Mouse (Mus musculus) 3134 (cell line): ENCODE results near the gene B4galnt3.

Experiments used
- DNase-seq: peaks from one replicate; pipeline ENCODE4 v3.0.0-alpha.2; 2011; ENCODE audit warnings: low spot score; ENCODE audit not compliant: insufficient read length; ENCODE audit errors: extremely low read depth

The B4galnt3 gene

GRCm38 (mm10) chr6:120188376-120189235 lies 105.8 kb downstream of the B4galnt3 start:
- no peak for DNase-seq

DNA sequence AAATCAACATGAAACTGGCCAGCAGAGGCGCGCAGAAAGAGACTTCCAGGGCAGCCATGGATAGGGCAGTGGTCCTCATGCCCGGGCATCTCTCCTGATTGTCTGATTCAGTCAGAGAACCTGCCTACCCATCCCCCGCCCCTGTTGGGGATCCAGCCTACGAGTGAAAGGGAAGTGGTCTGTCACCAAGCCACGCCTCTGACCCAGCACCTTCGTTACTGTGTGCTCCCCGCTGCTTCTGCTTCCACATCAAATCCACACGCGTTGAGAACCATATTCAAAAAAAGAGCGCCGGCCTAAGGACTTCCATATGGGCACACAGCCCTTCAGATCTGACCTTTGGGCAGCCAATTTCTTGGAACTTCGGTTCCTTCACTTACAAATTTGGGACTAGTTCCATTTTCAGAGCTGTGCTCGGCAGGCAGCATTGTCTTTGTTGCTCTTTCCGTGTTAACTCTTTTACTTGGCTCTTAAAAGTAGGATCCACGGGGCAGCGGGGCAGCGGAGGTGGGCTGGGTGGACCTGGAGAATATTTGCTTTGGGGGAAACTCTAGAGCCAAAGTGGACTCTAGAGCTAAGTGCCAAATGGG lies 106.7 kb downstream of the B4galnt3 start:
- DNase-seq: no peak

DNA sequence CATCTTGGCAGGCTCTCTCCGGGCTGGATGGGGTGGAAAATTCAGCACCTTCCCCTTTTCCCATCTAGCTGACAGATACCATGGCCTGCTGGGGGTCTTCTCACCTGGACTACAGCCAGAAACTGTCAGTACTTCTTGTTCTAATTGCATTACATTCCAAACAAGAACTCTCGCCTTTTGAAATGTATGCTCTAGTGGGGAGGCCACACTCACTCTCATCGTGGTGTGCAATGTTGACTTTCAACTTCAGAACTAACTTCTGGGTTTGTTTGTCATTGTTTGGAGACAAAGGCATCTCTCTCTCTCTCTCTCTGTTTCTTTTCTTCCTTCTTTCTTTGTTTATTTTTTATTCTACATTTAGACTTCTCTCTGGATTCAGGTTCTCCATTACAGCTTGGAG lies 107.8 kb downstream of the B4galnt3 start:
- DNase-seq: no peak

DNA sequence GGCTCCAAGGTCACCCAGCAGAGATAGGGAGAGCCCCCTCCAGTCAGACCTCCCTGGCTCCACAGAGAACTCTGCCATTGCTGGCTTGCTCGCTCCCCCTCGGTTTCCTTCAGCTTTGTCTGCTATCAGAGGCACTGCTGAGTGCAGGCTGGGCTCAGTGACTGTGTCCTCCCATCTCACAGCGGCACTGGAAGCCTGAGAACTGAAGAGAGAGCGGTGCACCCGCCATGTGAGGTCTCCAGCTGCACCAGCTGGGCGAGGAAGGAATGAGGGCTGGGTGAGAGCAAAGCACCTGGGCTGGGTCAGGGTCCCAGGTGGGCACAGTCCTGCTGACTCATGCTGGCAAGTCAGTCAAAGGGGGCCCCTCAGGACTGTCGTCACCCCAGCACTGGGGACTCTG lies 108.6 kb downstream of the B4galnt3 start:
- DNase-seq: no peak

DNA sequence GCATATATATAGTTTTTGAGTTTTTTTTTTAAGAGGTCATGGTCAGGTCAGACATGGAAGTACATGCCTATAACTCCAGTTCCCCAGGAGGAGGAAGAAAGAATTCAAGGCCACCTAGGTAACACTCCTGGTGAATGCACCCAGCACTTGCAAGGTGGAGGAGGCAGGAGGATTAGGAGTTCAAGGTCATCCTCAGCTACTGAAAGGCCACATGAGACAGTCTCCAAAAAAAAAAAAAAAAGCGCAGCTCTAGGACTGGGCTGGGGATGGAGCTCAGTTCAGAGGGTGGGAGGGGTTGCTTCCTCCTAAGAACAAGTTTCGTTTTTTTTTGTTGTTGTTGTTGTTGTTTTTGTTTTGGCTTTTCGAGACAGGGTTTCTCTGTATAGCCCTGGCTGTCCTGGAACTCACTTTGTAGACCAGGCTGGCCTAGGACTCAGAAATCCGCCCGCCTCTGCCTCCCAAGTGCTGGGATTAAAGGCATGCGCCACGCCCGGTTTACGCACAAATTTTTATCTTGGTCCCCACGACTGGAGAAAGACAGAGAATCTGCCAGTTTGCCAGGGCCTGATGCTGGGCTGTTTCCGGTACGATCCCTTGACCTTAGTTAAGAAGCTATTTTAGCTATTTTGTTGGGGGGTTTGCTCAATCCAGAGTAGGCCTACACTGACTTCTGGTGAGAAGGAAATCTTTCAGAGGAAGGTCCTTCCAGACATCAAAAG lies 109.2 kb downstream of the B4galnt3 start:
- DNase-seq: no peak

GRCm38 (mm10) chr6:120183771-120184170 lies 110.6 kb downstream of the B4galnt3 start:
- no peak for DNase-seq

- DNase-seq: no peak
These were observed 112.2 kb downstream of the B4galnt3 start for GRCm38 (mm10) chr6:120182160-120182559.

- DNase-seq: no peak
These were observed 113.9 kb downstream of the B4galnt3 start for GRCm38 (mm10) chr6:120180492-120180891.

GRCm38 (mm10) chr6:120179756-120180206 lies 114.6 kb downstream of the B4galnt3 start:
- no peak for DNase-seq

DNA sequence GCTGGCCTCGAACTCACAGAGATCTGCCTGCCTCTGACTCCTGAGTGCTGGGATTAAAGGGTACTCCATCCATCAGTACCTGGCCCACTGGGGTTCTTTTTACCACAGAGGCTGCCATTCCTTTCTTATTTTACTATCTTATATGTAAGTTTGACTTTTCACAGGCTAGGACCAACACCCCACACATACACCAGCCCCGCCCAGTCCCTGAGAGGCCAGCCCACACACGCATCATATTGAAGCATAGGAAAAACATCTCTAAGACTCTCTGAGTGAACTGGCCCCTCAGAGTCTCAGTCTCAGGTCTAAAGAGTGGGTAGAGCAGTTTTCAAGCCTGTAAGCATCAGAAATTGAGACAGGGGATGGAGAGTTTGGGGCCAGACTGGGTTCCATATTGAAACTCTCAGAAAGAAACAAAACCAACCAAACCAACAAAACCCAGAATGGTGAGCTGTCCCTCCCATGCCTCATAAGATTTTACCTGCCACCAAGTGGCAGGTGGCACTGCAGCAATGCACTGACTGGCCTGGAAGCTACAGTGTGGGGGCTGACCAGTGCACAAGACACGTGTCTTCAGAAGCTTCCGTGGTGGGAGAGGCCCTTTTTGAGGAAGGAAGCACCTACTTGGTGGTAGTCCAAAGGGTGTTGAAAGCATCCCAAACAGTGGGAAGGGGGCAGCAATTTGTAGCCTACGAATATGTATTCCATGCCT lies 115.2 kb downstream of the B4galnt3 start:
- DNase-seq: no peak

- no peak for DNase-seq
These were observed 118.7 kb downstream of the B4galnt3 start for GRCm38 (mm10) chr6:120175650-120176049.

DNA sequence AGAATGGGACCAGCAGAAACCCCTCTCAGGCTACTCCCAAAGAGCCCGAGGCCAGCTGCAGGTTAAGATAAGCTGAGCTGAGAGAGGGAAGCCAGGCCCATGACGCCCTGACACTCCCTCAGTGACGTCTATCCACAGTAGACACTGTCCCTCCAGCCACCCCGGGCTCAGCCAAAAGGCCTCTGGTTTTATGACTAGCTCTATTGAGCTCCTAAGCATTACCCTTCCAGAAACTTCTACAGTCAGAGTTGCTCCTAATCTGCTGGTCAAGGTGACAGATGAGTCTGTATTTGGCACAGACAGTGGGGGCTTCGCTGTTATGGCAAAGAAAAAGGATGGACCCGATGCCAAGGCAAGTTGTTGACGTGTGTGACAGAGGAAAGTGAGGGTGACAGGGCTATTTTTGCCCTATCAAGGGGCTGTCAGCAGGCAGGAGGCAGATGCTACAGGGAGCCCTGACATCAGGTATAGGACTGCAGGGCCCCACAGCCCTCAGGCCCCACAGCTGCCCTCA lies 119.7 kb downstream of the B4galnt3 start:
- no peak for DNase-seq

GRCm38 (mm10) chr6:120174028-120174601 lies 120.2 kb downstream of the B4galnt3 start:
- no peak for DNase-seq

DNA sequence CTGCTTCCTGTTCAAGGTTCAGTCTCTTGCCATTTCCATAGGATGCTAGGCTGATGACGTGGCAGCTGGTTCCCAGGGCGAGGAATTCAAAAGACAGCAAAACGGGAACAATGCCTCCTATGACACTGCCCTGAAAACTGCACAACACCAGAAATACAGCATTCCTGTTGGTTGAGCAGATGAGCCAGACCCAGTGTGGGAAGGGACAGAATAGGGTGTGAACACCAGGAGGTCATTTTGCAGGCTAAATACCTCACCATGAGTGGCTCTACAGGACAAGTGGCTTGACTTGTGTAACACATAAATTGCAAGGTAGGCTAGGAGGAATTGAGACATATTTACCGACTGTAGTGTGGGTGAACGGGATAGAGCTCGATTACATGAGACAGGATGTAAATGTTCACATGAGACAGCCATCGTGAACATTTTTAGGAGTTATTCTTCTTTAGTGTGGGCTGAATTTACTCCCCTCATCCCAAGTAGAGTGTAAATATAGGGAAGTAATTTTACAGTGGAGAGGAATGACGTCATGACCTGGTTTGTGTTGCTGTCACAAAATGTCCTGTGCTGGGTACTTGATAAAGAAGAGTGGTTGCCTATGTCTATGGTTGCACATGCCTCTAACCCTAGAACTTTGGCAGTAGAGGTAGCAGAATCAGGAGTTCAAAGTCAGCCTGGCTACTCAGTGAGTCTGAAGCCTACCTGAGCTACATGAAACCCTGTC lies 121.9 kb downstream of the B4galnt3 start:
- no peak for DNase-seq

DNA sequence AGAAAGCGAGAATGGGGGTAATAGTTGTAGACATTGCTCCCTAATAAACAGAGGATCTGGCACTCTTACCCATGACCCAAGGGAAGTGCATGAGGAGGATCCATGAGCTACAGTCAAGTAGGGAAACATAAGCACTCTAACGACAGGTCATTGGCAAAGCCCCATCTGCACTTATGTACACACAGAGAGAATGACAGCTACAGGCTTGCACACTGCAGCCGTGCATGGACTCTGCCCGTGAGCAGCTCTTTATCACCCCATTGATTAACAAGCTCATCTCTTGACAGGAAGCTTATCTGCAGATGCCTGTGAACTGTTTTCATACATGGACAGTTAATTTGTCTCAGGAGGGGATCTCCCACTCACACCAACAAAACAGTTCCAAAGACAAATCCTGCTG lies 126.8 kb downstream of the B4galnt3 start:
- no peak for DNase-seq

GRCm38 (mm10) chr6:120164765-120165164 lies 129.6 kb downstream of the B4galnt3 start:
- DNase-seq: no peak

DNA sequence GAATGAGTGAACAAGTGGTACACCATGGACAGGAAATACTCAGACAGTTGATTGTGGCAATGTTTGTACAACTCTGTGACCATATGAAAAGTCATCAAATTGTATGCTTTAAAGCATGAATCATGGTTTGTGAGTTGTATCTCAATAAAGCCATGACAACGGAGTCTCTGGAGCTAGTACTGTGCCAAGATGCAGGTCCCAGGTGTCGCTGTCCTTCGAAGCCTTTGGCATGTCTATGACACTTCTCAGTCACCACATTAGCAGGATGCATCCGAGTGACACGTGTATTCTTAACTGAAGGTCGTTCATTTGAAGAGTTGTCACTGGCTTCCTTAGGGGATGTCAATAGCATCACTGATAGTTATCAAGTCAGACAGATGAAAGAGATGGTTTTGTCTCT lies 131.4 kb downstream of the B4galnt3 start:
- DNase-seq: no peak

DNA sequence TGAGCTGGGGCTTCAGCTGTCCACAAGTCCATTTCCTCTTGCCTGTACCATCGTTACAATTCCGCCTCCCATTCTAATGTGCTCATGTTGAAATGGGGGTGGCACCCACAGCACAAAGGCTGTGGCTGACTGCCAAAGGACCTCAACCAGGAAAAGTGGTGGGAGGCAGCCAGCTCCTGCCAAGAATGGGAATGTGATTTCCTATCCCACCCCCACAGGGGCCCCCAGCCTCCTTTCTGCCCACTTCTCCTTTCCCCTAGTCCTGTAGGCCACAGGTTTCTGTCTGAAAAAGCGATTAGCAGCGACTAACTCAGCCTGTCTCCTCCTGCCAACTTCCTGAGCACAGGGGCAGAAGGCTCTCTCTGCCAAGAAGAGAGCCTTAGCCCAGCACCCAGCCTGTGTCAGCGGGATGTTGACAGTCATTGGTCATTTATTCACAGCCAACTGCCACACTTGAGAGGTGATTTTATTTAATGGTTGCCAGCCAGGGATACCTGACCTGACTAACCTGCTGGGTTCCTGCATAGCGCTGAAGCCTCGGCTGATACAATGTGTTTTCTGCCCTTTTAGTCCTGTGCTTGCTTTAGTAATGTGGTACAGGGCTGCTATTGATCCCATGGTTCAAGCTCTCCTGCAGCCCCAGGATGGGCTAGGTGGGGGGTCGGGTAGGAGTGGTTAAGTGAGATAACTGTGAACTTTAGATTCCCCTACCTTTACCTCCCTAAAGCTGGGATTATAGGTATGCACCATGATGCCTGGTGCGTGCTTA lies 135.0 kb downstream of the B4galnt3 start:
- peak; percentile 58 for DNase-seq

- DNase-seq: no peak
These were observed 136.9 kb downstream of the B4galnt3 start for GRCm38 (mm10) chr6:120157479-120157878.
